Mouse (Mus musculus) ES-E14 (cell line): ENCODE results near the gene Tnfrsf13c. TPM values are rescaled to one million over a fixed set of nuclear protein-coding genes. Genes with fewer than 3 reads are reported as not detected.

ENCODE experiments used
- DNase-seq: peaks from one replicate; pipeline ENCODE4 v3.0.0-alpha.2; 2013; ENCODE audit warnings: low read depth, low spot score
- H3K27ac ChIP-seq: 2 replicates; pipeline ENCODE4 v1.5.1; 2012; ENCODE audit warnings: low read depth, mild to moderate bottlenecking, low read length, moderate library complexity, mixed read lengths; ENCODE audit not compliant: poor library complexity, insufficient read depth, severe bottlenecking
- H3K36me3 ChIP-seq: 2 replicates; pipeline ENCODE4 v1.6.1; 2012; ENCODE audit warnings: mild to moderate bottlenecking, low read length, moderate library complexity, mixed read lengths; ENCODE audit not compliant: control insufficient read depth, poor library complexity, insufficient read depth, severe bottlenecking
- H3K4me1 ChIP-seq, 2 experiments: fragments of 150-350 bp in 1 of 2; sonication (generic) in 1 of 2; 2 replicates each; pipeline ENCODE4 v1.6.1; 2012; ENCODE audit warnings: low read length in 2 of 2, mild to moderate bottlenecking in 1 of 2, mixed read lengths in 1 of 2; ENCODE audit not compliant: control insufficient read depth in 2 of 2, insufficient read depth in 2 of 2, poor library complexity in 1 of 2
- H3K4me3 ChIP-seq, 2 experiments: fragments of 150-350 bp in 1 of 2; sonication (generic) in 1 of 2; 2 replicates each; pipeline ENCODE4 v1.5.1; 2012; ENCODE audit warnings: low read length in 2 of 2, low read depth in 1 of 2, mild to moderate bottlenecking in 1 of 2, mixed read lengths in 1 of 2; ENCODE audit not compliant: insufficient read depth in 1 of 2, poor library complexity in 1 of 2, severe bottlenecking in 1 of 2
- H3K9ac ChIP-seq: 2 replicates; pipeline ENCODE4 v1.6.1; 2012; ENCODE audit warnings: low read depth, mild to moderate bottlenecking, low read length, mixed read lengths; ENCODE audit not compliant: poor library complexity, insufficient read depth, severe bottlenecking
- H3K9me3 ChIP-seq: fragments of 150-350 bp; sonication (generic); 2 replicates; pipeline ENCODE4 v1.6.1; 2012; ENCODE audit warnings: low read depth, mild to moderate bottlenecking, low read length; ENCODE audit not compliant: control insufficient read depth, insufficient read depth
- CHD2 ChIP-seq: IDR thresholded peaks from 2 replicates; pipeline ENCODE4 v1.6.1; 2014; ENCODE audit warnings: mild to moderate bottlenecking, low read depth, low read length, inconsistent platforms
- HCFC1 ChIP-seq: IDR thresholded peaks from 2 replicates; pipeline ENCODE4 v1.6.1; 2012; ENCODE audit warnings: low read length, inconsistent platforms, borderline replicate concordance; ENCODE audit not compliant: insufficient read depth
- MAFK ChIP-seq: IDR thresholded peaks from 2 replicates; pipeline ENCODE4 v1.6.1; 2014; ENCODE audit warnings: mild to moderate bottlenecking, low read depth, low read length, inconsistent platforms; ENCODE audit not compliant: insufficient read depth
- ZC3H11A ChIP-seq: IDR thresholded peaks from 2 replicates; pipeline ENCODE4 v1.6.1; 2012; ENCODE audit warnings: low read depth, mild to moderate bottlenecking, inconsistent platforms, low read length, borderline replicate concordance
- ZNF384 ChIP-seq: IDR thresholded peaks from 2 replicates; pipeline ENCODE4 v1.6.1; 2012; ENCODE audit warnings: low read depth, low read length, inconsistent platforms
- in situ Hi-C, 2 experiments: fragments of 600-800 bp; cut with MboI; formaldehyde crosslinking; loops; one replicate each; pipeline ENCODE4 v1.15.1; 2025; ENCODE audit warnings: low sequenced_read_pairs in 2 of 2, inconsistent platforms in 1 of 2; ENCODE audit not compliant: unreplicated experiment in 2 of 2
- total RNA-seq: library from RNA; depleted of rRNA; stranded (reverse); fragments of 300-350 nt; gene quantifications from 2 replicates; pipeline ENCODE4 v1.2.3, GENCODE M21; 2012

The Tnfrsf13c gene
- total RNA-seq, 1 experiment, result 2.3 TPM

GRCm38 (mm10) chr15:82235661-82236060, 11.5 kb upstream of the Tnfrsf13c start:
- H3K4me1 ChIP-seq, result peaks cover 4 to 9% of the 10 kb centered on the region in 2 experiments
- no peaks in the 10 kb centered on the region for H3K9me3 ChIP-seq
- peaks cover 42% of the 10 kb centered on the region; the same call in 1 of the 2 replicates for H3K36me3 ChIP-seq
- in situ Hi-C loops, result loop anchor here (5.0 to 25.0 kb wide), 4 partner anchors 91 to 173 kb away; partner anchors contain the start of genes Mei1 (in 2 of the 2), 4930407I10Rik (in 1 of the 2) and Srebf2 (in 1 of the 2)
- H3K27ac ChIP-seq, result no peak overlapping the region
- no peak overlapping the region for H3K9ac ChIP-seq
- no peak overlapping the region for H3K4me3 ChIP-seq
- no peak for DNase-seq
- TF ChIP-seq ZNF384, result no peak
- TF ChIP-seq ZC3H11A, result no peak
- no peak for TF ChIP-seq MAFK
- TF ChIP-seq CHD2, result no peak
- no peak for TF ChIP-seq HCFC1

GRCm38 (mm10) chr15:82232651-82233050, 8.5 kb upstream of the Tnfrsf13c start:
- in situ Hi-C loops, result loop anchor here (10.0 to 25.0 kb wide), 3 partner anchors 88 to 170 kb away; partner anchors contain the start of genes Mei1 (in 2 of the 2), 4930407I10Rik (in 1 of the 2) and Srebf2 (in 1 of the 2)

GRCm38 (mm10) chr15:82231591-82232378, 7.6 kb upstream of the Tnfrsf13c start:
- no peak for DNase-seq
- H3K36me3 ChIP-seq, result peaks cover 21% of the 10 kb centered on the region; the same call in 1 of the 2 replicates
- in situ Hi-C loops, result loop anchor here (10.0 to 25.0 kb wide), 3 partner anchors 87 to 169 kb away; partner anchors contain the start of genes Mei1 (in 2 of the 2), 4930407I10Rik (in 1 of the 2) and Srebf2 (in 1 of the 2)
- H3K9me3 ChIP-seq, result no peaks in the 10 kb centered on the region
- no peak overlapping the region for H3K27ac ChIP-seq
- no peak overlapping the region for H3K9ac ChIP-seq
- H3K4me3 ChIP-seq, result no peak overlapping the region
- H3K4me1 ChIP-seq, result peaks cover 6 to 24% of the 10 kb centered on the region in 2 experiments
- TF ChIP-seq MAFK (no peak), ZNF384 (no peak), HCFC1 (no peak), CHD2 (no peak), ZC3H11A (no peak)

More at GRCm38 (mm10) chr15:82232651-82233050, 8.5 kb upstream of the Tnfrsf13c start:
- no peak overlapping the region for H3K9ac ChIP-seq
- H3K36me3 ChIP-seq, result peaks cover 27% of the 10 kb centered on the region; the same call in 1 of the 2 replicates
- no peak overlapping the region for H3K27ac ChIP-seq
- TF ChIP-seq HCFC1 (no peak), ZNF384 (no peak), MAFK (no peak), CHD2 (no peak), ZC3H11A (no peak)
- no peak overlapping the region for H3K4me3 ChIP-seq
- DNase-seq, result no peak
- no peaks in the 10 kb centered on the region for H3K9me3 ChIP-seq
- H3K4me1 ChIP-seq, result peaks cover 6 to 24% of the 10 kb centered on the region in 2 experiments

GRCm38 (mm10) chr15:82231100-82231499, 6.9 kb upstream of the Tnfrsf13c start:
- DNase-seq, result no peak
- no peak for TF ChIP-seq HCFC1
- TF ChIP-seq ZC3H11A, result no peak
- TF ChIP-seq ZNF384, result no peak
- TF ChIP-seq MAFK, result no peak
- no peak for TF ChIP-seq CHD2
- no peak overlapping the region for H3K4me3 ChIP-seq
- H3K9me3 ChIP-seq, result no peaks in the 10 kb centered on the region
- peaks cover 20% of the 10 kb centered on the region; the same call in 1 of the 2 replicates for H3K36me3 ChIP-seq
- peaks cover 6 to 24% of the 10 kb centered on the region in 2 experiments for H3K4me1 ChIP-seq
- no peak overlapping the region for H3K27ac ChIP-seq
- in situ Hi-C loops, result loop anchor here (10.0 to 25.0 kb wide), 3 partner anchors 86 to 169 kb away; partner anchors contain the start of genes Mei1 (in 2 of the 2), 4930407I10Rik (in 1 of the 2) and Srebf2 (in 1 of the 2)
- H3K9ac ChIP-seq, result no peak overlapping the region
